Comparison of ENCODE assay signal across 14 mouse cellular contexts in the genomic region with DNA sequence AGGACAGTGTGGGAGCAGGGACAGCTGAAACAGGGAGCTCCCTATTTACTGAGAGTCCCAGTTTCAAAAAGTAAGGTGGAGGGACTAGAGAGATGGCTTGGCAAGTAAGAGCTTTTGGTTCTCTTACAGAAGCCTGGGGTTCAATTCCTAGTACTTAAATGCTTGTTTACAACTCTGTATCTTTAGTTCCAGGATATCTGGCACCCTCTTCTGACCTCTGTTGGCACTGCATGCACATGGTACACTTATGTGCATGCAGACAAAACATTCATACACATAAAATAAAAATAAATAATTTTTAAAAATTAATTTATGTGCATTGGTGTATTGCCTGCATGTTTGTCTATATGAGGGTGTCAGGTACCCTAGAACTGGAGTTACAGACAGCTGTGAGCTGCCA. TPM values are rescaled to one million over a fixed set of nuclear protein-coding genes. Genes with fewer than 3 reads are reported as not detected.
DNase-seq lines count a peak whose midpoint lies in the region; ATAC-seq and TF ChIP-seq lines count a peak whose summit lies in the region.
"Had no signal": no experiment of that assay in that cellular context is flagged by ENCODE, and none has a peak within 500 bp of the region (broad histone marks: within the 10 kb centered on the region; RNA-seq: fewer than 3 reads in every experiment).

No protein-coding gene starts in this region.

- no peak overlapping the region for H3K4me3 ChIP-seq in lung, embryonic 14.5 days (ENCODE audit: low read depth, low read length)
- no peak overlapping the region for H3K4me3 ChIP-seq in MEL (ENCODE audit: control insufficient read depth in 1 of 2, insufficient read depth in 1 of 2, low read depth in 2 of 2, low read length in 2 of 2)
- H3K4me3 ChIP-seq: limb, embryonic 10.5 days; neural tube, embryonic 13.5 days had no signal

- TF ChIP-seq POLR2A in MEL (IDR thresholded peaks at IDR 0.05; ENCODE audit: control insufficient read depth in 1 of 2, insufficient read depth in 1 of 2, low read depth in 1 of 2, low read length in 2 of 2, poor library complexity in 1 of 2) = no peak

- ATAC-seq in lung, embryonic 14.5 days (ENCODE audit: insufficient read depth) = no peak
- ATAC-seq in erythroid progenitor cell, adult 5-6 weeks (replicated peaks; ENCODE audit: low FRiP score, poor library complexity, severe bottlenecking) = 0 out of 2 replicates have a peak, but pooled peaks have one; percentile 61
- ATAC-seq: forebrain, embryonic 16.5 days had no signal

- no peaks in the 10 kb centered on the region for H3K9me3 ChIP-seq in lung, embryonic 14.5 days (ENCODE audit: low read depth, low read length)
- no peaks in the 10 kb centered on the region for H3K9me3 ChIP-seq in MEL (replicated peaks; ENCODE audit: insufficient read depth, low read length)
- H3K9me3 ChIP-seq: limb, embryonic 10.5 days; neural tube, embryonic 13.5 days had no signal

- 0 out of 2 replicates have a peak, but pooled peaks have one; percentile 11 for TF ChIP-seq CTCF in lung, embryonic 14.5 days (IDR thresholded peaks at IDR 0.05; ENCODE audit: low read depth)
- peak; percentile 39 to 64 (median 41) for TF ChIP-seq CTCF in MEL (IDR thresholded peaks at IDR 0.05 in 2 of 3, conservative IDR thresholded peaks at IDR 0.05 in 1 of 3; ENCODE audit: control insufficient read depth in 1 of 3, insufficient read depth in 1 of 3, low read depth in 2 of 3, low read length in 3 of 3, poor library complexity in 1 of 3, severe bottlenecking in 1 of 3)

- H3K79me2 ChIP-seq in MEL (ENCODE audit: control insufficient read depth, insufficient read depth, low read length, poor library complexity) = no peaks in the 10 kb centered on the region

- no peaks in the 10 kb centered on the region for H3K27me3 ChIP-seq in lung, embryonic 14.5 days (ENCODE audit: insufficient read depth, low read length)
- H3K27me3 ChIP-seq in MEL (ENCODE audit: control insufficient read depth in 1 of 2, insufficient read depth in 2 of 2, low read length in 2 of 2) = no peaks in the 10 kb centered on the region
- H3K27me3 ChIP-seq: neural tube, embryonic 13.5 days had no signal

- DNase-seq in lung, embryonic 14.5 days = peak; percentile 19
- no peak for DNase-seq in lung, postnatal 4 days
- DNase-seq in MEL (ENCODE audit: low read depth, low spot score) = peak; percentile 57
- peak; percentile 12 to 14 for DNase-seq in thymus, postnatal 36 days
- DNase-seq in right cerebral cortex, adult 18-20 months = no peak
- no peak for DNase-seq in heart, postnatal 36 days
- DNase-seq: cerebellum, adult 8-10 months; kidney, adult 18-20 months; midbrain, embryonic 14.5 days; right cerebral cortex, postnatal 14 days had no signal

- peak; percentile 74 for TF ChIP-seq RAD21 in MEL (IDR thresholded peaks at IDR 0.05; ENCODE audit: low read depth, low read length)

- H3K9ac ChIP-seq in lung, embryonic 14.5 days = no peak overlapping the region
- no peak overlapping the region for H3K9ac ChIP-seq in MEL (ENCODE audit: control insufficient read depth, low read depth, low read length, poor library complexity, severe bottlenecking)
- H3K9ac ChIP-seq: neural tube, embryonic 13.5 days had no signal

- H3K4me2 ChIP-seq in lung, embryonic 14.5 days = no peak overlapping the region
- H3K4me2 ChIP-seq: neural tube, embryonic 13.5 days had no signal

- no peak for TF ChIP-seq EP300 in MEL (IDR thresholded peaks at IDR 0.05; ENCODE audit: low read depth in 1 of 2, low read length in 2 of 2)

- no peaks in the 10 kb centered on the region for H3K36me3 ChIP-seq in lung, embryonic 14.5 days (ENCODE audit: insufficient read depth)
- no peaks in the 10 kb centered on the region for H3K36me3 ChIP-seq in MEL (ENCODE audit: control insufficient read depth in 1 of 2, insufficient read depth in 2 of 2, low read length in 2 of 2)
- H3K36me3 ChIP-seq: limb, embryonic 10.5 days; neural tube, embryonic 13.5 days had no signal

- intact Hi-C loops in heart, postnatal 36 days (cut with DNase I) = no loop called here

- H3K27ac ChIP-seq in lung, embryonic 14.5 days (ENCODE audit: low read depth) = no peak overlapping the region
- no peak overlapping the region for H3K27ac ChIP-seq in MEL (ENCODE audit: control insufficient read depth, low read depth, low read length)
- H3K27ac ChIP-seq: limb, embryonic 10.5 days; neural tube, embryonic 13.5 days had no signal

- no peaks in the 10 kb centered on the region for H3K4me1 ChIP-seq in lung, embryonic 14.5 days (ENCODE audit: insufficient read depth)
- no peaks in the 10 kb centered on the region for H3K4me1 ChIP-seq in MEL (ENCODE audit: control insufficient read depth in 1 of 2, insufficient read depth in 2 of 2, low read length in 2 of 2)
- H3K4me1 ChIP-seq: limb, embryonic 10.5 days; neural tube, embryonic 13.5 days had no signal

TF ChIP-seq in MEL, 35 proteins besides CTCF, POLR2A, EP300 and RAD21:
- TF ChIP-seq MYC (IDR thresholded peaks at IDR 0.05; ENCODE audit: low read depth, low read length) (no peak), SMC3 (IDR thresholded peaks at IDR 0.05; ENCODE audit: low read depth, low read length) (peak; percentile 53; the same call in 1 of the 2 replicates), CHD2 (IDR thresholded peaks at IDR 0.05; ENCODE audit: low read length) (no peak), SIN3A (IDR thresholded peaks at IDR 0.05; ENCODE audit: low read length) (no peak), BHLHE40 (IDR thresholded peaks at IDR 0.05; ENCODE audit: borderline replicate concordance, low read depth, low read length) (no peak), HCFC1 (IDR thresholded peaks at IDR 0.05; ENCODE audit: low read depth, low read length) (no peak), ZMIZ1 (IDR thresholded peaks at IDR 0.05; ENCODE audit: low read depth, low read length) (no peak), USF2 (IDR thresholded peaks at IDR 0.05; ENCODE audit: borderline replicate concordance in 1 of 2, insufficient read depth in 1 of 2, low read depth in 1 of 2, low read length in 2 of 2) (no peak), TBP (IDR thresholded peaks at IDR 0.05; ENCODE audit: low read depth, low read length) (no peak), JUND (IDR thresholded peaks at IDR 0.05; ENCODE audit: low read depth, low read length) (no peak), USF1 (IDR thresholded peaks at IDR 0.05; ENCODE audit: low read depth, low read length) (no peak), ZC3H11A (IDR thresholded peaks at IDR 0.05; ENCODE audit: low read depth, low read length) (peak; percentile 33), ELF1 (IDR thresholded peaks at IDR 0.05; ENCODE audit: low read depth, low read length) (no peak), NRF1 (IDR thresholded peaks at IDR 0.05; ENCODE audit: insufficient read depth, low read depth, low read length, poor library complexity, severe bottlenecking) (no peak)

RNA-seq across cellular contexts. Expression of a gene that starts 32.4 kb away (rescaled TPM):
- 6.6 and 6.7 TPM in 2 replicates for polyA plus RNA-seq in lung, embryonic 14.5 days (2014; fragmentation: Nextera tagmentation; extraction: Ambion mirVana)
- total RNA-seq in MEL (2012; rRNA removed) = 7.1 and 8.8 TPM in 2 replicates
- polyA plus RNA-seq in MEL (2012; ENCODE audit: insufficient read depth in 1 of 2, insufficient read length in 2 of 2, low read depth in 1 of 2, low replicate concordance in 2 of 2, missing spikeins in 1 of 2) = 10 to 100 TPM in 1 of 2 experiments, not detected in 1; 11.3 TPM
- total RNA-seq in erythroid progenitor cell, adult 5-6 weeks (2015; ENCODE audit: low replicate concordance) = 37.3 and 37.8 TPM in 2 replicates
- total RNA-seq in erythroid progenitor cell, adult 5-6 weeks (2017; ENCODE audit: low replicate concordance) = 30.0 and 37.0 TPM in 2 replicates
- 10 to 100 TPM; 33.9 to 35.4 TPM for total RNA-seq in heart, postnatal 36 days (2021)

RNA-seq across cellular contexts. Expression of a gene that starts 33.4 kb away (rescaled TPM):
- polyA plus RNA-seq in lung, embryonic 14.5 days (2014; fragmentation: Nextera tagmentation; extraction: Ambion mirVana) = 106 and 115 TPM in 2 replicates
- 84.8 and 102 TPM in 2 replicates for total RNA-seq in MEL (2012; rRNA removed)
- polyA plus RNA-seq in MEL (2012; ENCODE audit: insufficient read depth in 1 of 2, insufficient read length in 2 of 2, low read depth in 1 of 2, low replicate concordance in 2 of 2, missing spikeins in 1 of 2) = 100 to 1,000 TPM in 1 of 2 experiments, not detected in 1; 103 TPM
- 31.9 and 38.6 TPM in 2 replicates for total RNA-seq in erythroid progenitor cell, adult 5-6 weeks (2015; ENCODE audit: low replicate concordance)
- 37.8 and 40.9 TPM in 2 replicates for total RNA-seq in erythroid progenitor cell, adult 5-6 weeks (2017; ENCODE audit: low replicate concordance)
- 10 to 100 TPM; 91.0 to 99.1 TPM for total RNA-seq in heart, postnatal 36 days (2021)

RNA-seq across cellular contexts. Expression of a gene that starts 45.9 kb away (rescaled TPM):
- polyA plus RNA-seq in lung, embryonic 14.5 days (2014; fragmentation: Nextera tagmentation; extraction: Ambion mirVana) = 59.9 and 67.8 TPM in 2 replicates
- 10.9 and 13.3 TPM in 2 replicates for total RNA-seq in MEL (2012; rRNA removed)
- 10 to 100 TPM in 1 of 2 experiments, not detected in 1; 25.8 TPM for polyA plus RNA-seq in MEL (2012; ENCODE audit: insufficient read depth in 1 of 2, insufficient read length in 2 of 2, low read depth in 1 of 2, low replicate concordance in 2 of 2, missing spikeins in 1 of 2)
- 1.8 and 2.5 TPM in 2 replicates for total RNA-seq in erythroid progenitor cell, adult 5-6 weeks (2015; ENCODE audit: low replicate concordance)
- 2.1 and 3.9 TPM in 2 replicates for total RNA-seq in erythroid progenitor cell, adult 5-6 weeks (2017; ENCODE audit: low replicate concordance)
- 10 to 100 TPM; 14.4 to 16.3 TPM for total RNA-seq in heart, postnatal 36 days (2021)

RNA-seq across cellular contexts. Expression of a gene that starts 46.0 kb away (rescaled TPM):
- 26.4 and 29.3 TPM in 2 replicates for polyA plus RNA-seq in lung, embryonic 14.5 days (2014; fragmentation: Nextera tagmentation; extraction: Ambion mirVana)
- 16.6 and 17.6 TPM in 2 replicates for total RNA-seq in MEL (2012; rRNA removed)
- polyA plus RNA-seq in MEL (2012; ENCODE audit: insufficient read depth in 1 of 2, insufficient read length in 2 of 2, low read depth in 1 of 2, low replicate concordance in 2 of 2, missing spikeins in 1 of 2) = 10 to 100 TPM in 1 of 2 experiments, not detected in 1; 19.7 TPM
- 6.5 and 16.3 TPM in 2 replicates for total RNA-seq in erythroid progenitor cell, adult 5-6 weeks (2015; ENCODE audit: low replicate concordance)
- total RNA-seq in erythroid progenitor cell, adult 5-6 weeks (2017; ENCODE audit: low replicate concordance) = 2.8 and 6.1 TPM in 2 replicates
- total RNA-seq in heart, postnatal 36 days (2021) = 1 to 10 TPM; 5.1 to 6.1 TPM

RNA-seq across cellular contexts. Expression of a gene that starts 58.7 kb away (rescaled TPM):
- 20.8 and 23.3 TPM in 2 replicates for polyA plus RNA-seq in lung, embryonic 14.5 days (2014; fragmentation: Nextera tagmentation; extraction: Ambion mirVana)
- 73.7 and 83.5 TPM in 2 replicates for total RNA-seq in MEL (2012; rRNA removed)
- polyA plus RNA-seq in MEL (2012; ENCODE audit: insufficient read depth in 1 of 2, insufficient read length in 2 of 2, low read depth in 1 of 2, low replicate concordance in 2 of 2, missing spikeins in 1 of 2) = 100 to 1,000 TPM in 1 of 2 experiments, not detected in 1; 114 TPM
- 3.2 and 4.6 TPM in 2 replicates for total RNA-seq in erythroid progenitor cell, adult 5-6 weeks (2015; ENCODE audit: low replicate concordance)
- 6.6 and 13.7 TPM in 2 replicates for total RNA-seq in erythroid progenitor cell, adult 5-6 weeks (2017; ENCODE audit: low replicate concordance)
- 10 to 100 TPM; 16.1 to 18.4 TPM for total RNA-seq in heart, postnatal 36 days (2021)

Comparison
In these comparisons a context has a peak if more than half of its experiments do, and no peak if none do; other contexts are left out.
1. DNase-seq: peak in lung, embryonic 14.5 days (single experiment), MEL (single experiment) and thymus, postnatal 36 days (2 of 2); none in lung, postnatal 4 days (0 of 2), right cerebral cortex, adult 18-20 months (single experiment) and heart, postnatal 36 days (0 of 2).